Comparison of ENCODE assay signal across 15 mouse cellular contexts in the genomic region with DNA sequence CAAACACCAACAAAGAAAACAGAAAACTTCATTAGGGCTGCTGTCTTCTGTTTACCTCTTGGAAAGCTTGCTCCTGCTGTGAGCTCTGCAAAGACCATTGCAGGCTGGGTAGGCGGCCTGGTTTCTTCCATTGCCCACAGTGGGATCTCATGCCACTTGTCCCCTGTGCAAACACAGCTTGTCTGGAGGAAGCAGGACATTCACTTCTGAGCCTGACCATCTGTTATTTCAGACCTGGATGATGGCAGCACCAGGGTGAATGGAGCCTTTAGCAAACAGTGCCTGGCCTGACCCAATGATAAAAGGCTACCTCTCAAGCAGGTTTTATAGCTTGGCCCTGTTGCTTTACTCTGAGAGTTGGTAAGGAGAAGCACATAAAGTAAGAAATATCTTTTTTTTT.
"Had no signal": no experiment of that assay in that cellular context is flagged by ENCODE, and none has a peak within 500 bp of the region (broad histone marks: within the 10 kb centered on the region; RNA-seq: fewer than 3 reads in every experiment).

No protein-coding gene starts in this region.

- H3K27ac ChIP-seq: kidney, postnatal 0 days; limb, embryonic 12.5 days; liver, embryonic 13.5 days; midbrain, embryonic 15.5 days; neural tube, embryonic 12.5 days; stomach, embryonic 15.5 days had no signal

- ATAC-seq: midbrain, embryonic 15.5 days had no signal

- H3K27me3 ChIP-seq: liver, embryonic 13.5 days; midbrain, embryonic 15.5 days; neural tube, embryonic 12.5 days; stomach, embryonic 15.5 days had no signal

- H3K4me3 ChIP-seq: limb, embryonic 12.5 days; liver, embryonic 13.5 days; midbrain, embryonic 15.5 days; neural tube, embryonic 12.5 days; stomach, embryonic 15.5 days had no signal

- DNase-seq: kidney, adult 9 months; kidney, postnatal 36 days; liver; liver, embryonic 13.5 days; lung, adult 18-20 months; lung, postnatal 36 days; right cerebral cortex, postnatal 4 days; spleen, adult 18-20 months; thymus, adult 2 months; thymus, postnatal 25 days had no signal
